Mouse (Mus musculus): ENCODE results near the gene Enthd1. TPM values are rescaled to one million over a fixed set of nuclear protein-coding genes. Genes with fewer than 3 reads are reported as not detected.
A peak's percentile ranks its signal among the peaks of the same experiment; 100 is the strongest.

The Enthd1 gene
- polyA plus RNA-seq, 1 experiment from 2014 or later = not detected

DNA sequence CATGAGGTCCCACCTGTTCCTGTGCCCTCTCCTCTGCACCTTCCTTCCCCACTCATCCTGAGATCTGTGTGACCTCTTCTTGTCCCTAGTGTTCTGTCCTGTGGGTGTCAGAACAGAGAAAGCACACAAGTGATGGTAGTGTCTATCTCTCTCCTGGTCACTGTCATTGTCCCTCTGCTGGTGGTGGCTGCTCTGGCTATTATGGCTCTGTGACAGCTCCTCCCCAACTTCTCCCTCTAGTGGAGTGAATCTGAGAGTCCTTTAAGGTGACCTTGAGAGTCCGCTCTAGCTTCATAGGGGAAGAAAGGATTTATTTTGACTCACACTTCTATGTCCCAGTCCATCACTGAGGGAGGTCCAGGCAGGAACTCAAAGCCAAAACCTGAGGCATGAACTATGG is 79.4 kb downstream of the Enthd1 start:
- no peaks in the 10 kb centered on the region for H3K36me3 ChIP-seq (ENCODE audit: control insufficient read depth, insufficient read depth, low read length)
- whole genome bisulfite sequencing = 95% methylated on average over 1 of the region's 1 CpGs
- H3K4me3 ChIP-seq (ENCODE audit: low read length) = no peak overlapping the region
- H3K4me1 ChIP-seq (ENCODE audit: control insufficient read depth, insufficient read depth, low read depth, low read length) = peaks cover 4% of the 10 kb centered on the region
- no peak overlapping the region for H3K27ac ChIP-seq (ENCODE audit: low read depth, low read length)
- no peak overlapping the region for H3K4me2 ChIP-seq (ENCODE audit: low read length)
- ATAC-seq = no peak
- no peak overlapping the region for H3K9ac ChIP-seq (ENCODE audit: low read depth, low read length)
- no peaks in the 10 kb centered on the region for H3K27me3 ChIP-seq (replicated peaks; ENCODE audit: control insufficient read depth, insufficient read depth, low read length)
- no peaks in the 10 kb centered on the region for H3K9me3 ChIP-seq (ENCODE audit: control insufficient read depth, low read length)

DNA sequence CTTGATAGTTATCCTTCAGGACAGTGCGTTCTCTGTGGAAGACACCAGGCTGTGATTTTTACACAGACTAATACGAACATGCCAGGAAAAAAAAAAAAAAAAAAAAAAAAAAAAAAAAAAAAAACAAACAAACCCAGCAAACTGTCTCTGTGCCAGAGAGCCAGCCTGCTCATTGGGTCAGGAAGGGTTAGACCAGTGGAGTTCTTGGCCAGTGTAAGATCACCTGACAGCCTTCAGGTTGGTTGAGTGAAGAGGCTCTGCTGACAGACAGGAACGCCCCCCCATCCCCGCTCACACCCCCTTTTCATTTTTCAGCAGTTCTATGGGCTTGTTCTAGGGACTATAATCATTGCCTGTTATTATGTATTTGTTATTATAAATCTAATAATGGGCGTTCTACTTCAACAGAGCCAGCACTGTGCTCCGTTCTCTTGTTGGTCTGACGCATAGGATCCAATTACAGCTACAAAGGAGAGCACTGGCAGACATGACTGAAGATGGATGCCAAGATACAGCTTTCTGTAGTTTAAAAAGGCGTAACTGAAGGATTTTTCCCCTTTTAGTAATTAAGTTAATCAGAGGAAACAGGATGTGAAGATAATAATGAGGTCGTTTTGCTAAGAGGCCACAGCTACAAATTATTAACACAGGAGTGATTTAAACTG is 81.8 kb downstream of the Enthd1 start:
- Histone ChIP-seq H3K4me1 (ENCODE audit: control insufficient read depth, insufficient read depth, low read depth, low read length) (peaks cover 4% of the 10 kb centered on the region), H3K4me2 (ENCODE audit: low read length) (no peak overlapping the region), H3K9me3 (ENCODE audit: control insufficient read depth, low read length) (no peaks in the 10 kb centered on the region), H3K36me3 (ENCODE audit: control insufficient read depth, insufficient read depth, low read length) (no peaks in the 10 kb centered on the region), H3K9ac (ENCODE audit: low read depth, low read length) (no peak overlapping the region), H3K27ac (ENCODE audit: low read depth, low read length) (no peak overlapping the region), H3K4me3 (ENCODE audit: low read length) (no peak overlapping the region), H3K27me3 (replicated peaks; ENCODE audit: control insufficient read depth, insufficient read depth, low read length) (no peaks in the 10 kb centered on the region)
- WGBS = 54% methylated on average over 9 of the region's 9 CpGs
- ATAC-seq = no peak

DNA sequence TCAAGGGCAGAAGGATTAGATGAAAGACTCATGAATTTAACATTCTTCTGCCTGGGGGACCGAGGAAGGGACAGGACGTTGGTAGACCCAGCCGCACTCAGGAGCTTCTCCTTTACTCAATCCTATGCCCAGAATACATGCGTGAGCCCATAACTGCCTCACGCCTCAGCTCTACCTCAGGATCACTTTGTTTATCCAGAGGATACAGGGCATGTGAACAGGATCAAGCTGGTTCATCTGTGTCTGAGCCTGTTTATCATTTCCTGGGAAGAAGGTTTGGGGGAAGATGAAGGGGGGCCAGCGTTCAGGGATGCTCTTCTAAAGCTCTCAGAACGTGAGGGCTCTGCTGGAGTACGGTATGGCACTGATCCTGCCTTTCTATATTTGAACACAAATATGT is 82.6 kb downstream of the Enthd1 start:
- Histone ChIP-seq H3K9me3 (ENCODE audit: control insufficient read depth, low read length) (no peaks in the 10 kb centered on the region), H3K36me3 (ENCODE audit: control insufficient read depth, insufficient read depth, low read length) (no peaks in the 10 kb centered on the region), H3K4me1 (ENCODE audit: control insufficient read depth, insufficient read depth, low read depth, low read length) (peaks cover 4% of the 10 kb centered on the region), H3K27me3 (replicated peaks; ENCODE audit: control insufficient read depth, insufficient read depth, low read length) (no peaks in the 10 kb centered on the region), H3K4me2 (ENCODE audit: low read length) (no peak overlapping the region), H3K27ac (ENCODE audit: low read depth, low read length) (no peak overlapping the region), H3K4me3 (ENCODE audit: low read length) (no peak overlapping the region), H3K9ac (ENCODE audit: low read depth, low read length) (no peak overlapping the region)
- ATAC-seq = no peak
- 71% methylated on average over 8 of the region's 8 CpGs for WGBS

DNA sequence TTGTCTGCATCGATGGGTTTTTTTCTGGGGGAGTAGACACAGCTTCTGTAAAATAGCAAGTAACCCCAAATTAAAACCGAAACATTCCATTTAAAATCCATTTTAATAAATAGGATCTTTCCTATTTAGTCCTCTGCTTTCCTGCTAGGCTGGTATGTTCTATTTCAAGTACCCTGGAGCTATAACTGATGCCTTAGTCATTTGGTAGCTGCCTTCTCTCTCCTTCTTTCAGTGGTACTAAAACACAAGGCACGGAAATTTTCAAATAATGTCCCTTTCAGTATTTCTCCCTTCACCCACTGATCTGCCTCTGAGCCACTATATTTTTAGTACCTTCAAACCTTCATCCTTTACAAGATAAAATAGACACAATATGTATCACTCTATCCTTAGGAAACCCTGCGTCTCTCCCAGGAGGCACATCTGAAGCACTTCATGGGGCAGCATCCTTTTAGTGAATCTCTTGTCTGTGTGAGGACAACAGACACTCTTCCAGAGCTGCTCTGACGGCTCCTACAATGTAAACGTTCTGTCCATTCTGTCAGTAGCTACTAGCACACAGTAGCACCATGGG is 90.4 kb downstream of the Enthd1 start:
- ATAC-seq = no peak
- Histone ChIP-seq H3K9me3 (ENCODE audit: control insufficient read depth, low read length) (no peaks in the 10 kb centered on the region), H3K4me1 (ENCODE audit: control insufficient read depth, insufficient read depth, low read depth, low read length) (no peaks in the 10 kb centered on the region), H3K27me3 (replicated peaks; ENCODE audit: control insufficient read depth, insufficient read depth, low read length) (no peaks in the 10 kb centered on the region), H3K4me3 (ENCODE audit: low read length) (no peak overlapping the region), H3K4me2 (ENCODE audit: low read length) (no peak overlapping the region), H3K36me3 (ENCODE audit: control insufficient read depth, insufficient read depth, low read length) (no peaks in the 10 kb centered on the region), H3K27ac (ENCODE audit: low read depth, low read length) (no peak overlapping the region), H3K9ac (ENCODE audit: low read depth, low read length) (no peak overlapping the region)
- 82% methylated on average over 6 of the region's 6 CpGs for WGBS

DNA sequence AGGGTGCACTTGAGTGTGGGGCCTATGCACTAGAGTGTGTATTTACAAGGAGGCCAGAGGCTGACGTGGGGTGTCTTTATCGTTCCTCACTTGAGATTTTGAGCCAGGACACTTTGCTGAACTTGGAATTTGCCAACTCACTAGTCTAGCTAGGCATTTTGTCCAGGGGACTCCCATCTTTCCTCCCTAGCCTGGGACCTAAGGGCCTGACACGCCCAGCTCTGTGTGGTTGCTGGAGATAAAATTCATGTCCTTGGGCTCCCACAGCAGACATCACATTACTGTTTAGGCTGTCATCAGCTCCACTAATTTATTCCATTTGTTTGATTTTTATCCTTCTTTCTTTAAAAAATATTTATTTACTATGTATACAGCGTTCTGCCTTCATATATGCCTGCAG is 97.1 kb downstream of the Enthd1 start:
- Histone ChIP-seq H3K4me2 (ENCODE audit: low read length) (no peak overlapping the region), H3K27ac (ENCODE audit: low read depth, low read length) (no peak overlapping the region), H3K4me3 (ENCODE audit: low read length) (no peak overlapping the region), H3K4me1 (ENCODE audit: control insufficient read depth, insufficient read depth, low read depth, low read length) (no peaks in the 10 kb centered on the region), H3K9me3 (ENCODE audit: control insufficient read depth, low read length) (no peaks in the 10 kb centered on the region), H3K9ac (ENCODE audit: low read depth, low read length) (no peak overlapping the region), H3K27me3 (replicated peaks; ENCODE audit: control insufficient read depth, insufficient read depth, low read length) (no peaks in the 10 kb centered on the region), H3K36me3 (ENCODE audit: control insufficient read depth, insufficient read depth, low read length) (no peaks in the 10 kb centered on the region)
- WGBS = 94% methylated on average over 4 of the region's 4 CpGs
- no peak for ATAC-seq

DNA sequence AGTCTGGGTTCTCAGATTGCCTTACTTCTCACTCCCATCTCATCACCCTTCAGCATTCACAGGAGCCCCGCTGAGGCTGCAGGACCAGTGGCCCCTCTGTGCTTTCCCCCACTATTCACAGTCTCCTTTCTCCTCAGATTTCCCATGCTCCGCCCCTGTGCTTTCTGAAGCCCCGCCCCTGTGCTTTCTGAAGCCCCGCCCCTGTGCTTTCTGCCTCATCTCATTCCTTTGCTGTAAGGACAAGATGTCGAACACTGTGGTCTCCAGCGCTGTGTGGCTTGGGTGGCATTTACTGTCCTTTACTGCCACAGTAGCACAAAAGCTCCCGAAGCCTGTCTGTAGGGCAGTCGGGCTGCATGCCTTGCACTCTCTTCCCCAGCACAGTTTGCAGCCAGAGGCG is 102.8 kb downstream of the Enthd1 start:
- Histone ChIP-seq H3K27ac (ENCODE audit: low read depth, low read length) (no peak overlapping the region), H3K4me3 (ENCODE audit: low read length) (no peak overlapping the region), H3K9ac (ENCODE audit: low read depth, low read length) (no peak overlapping the region), H3K9me3 (ENCODE audit: control insufficient read depth, low read length) (no peaks in the 10 kb centered on the region), H3K4me1 (ENCODE audit: control insufficient read depth, insufficient read depth, low read depth, low read length) (peaks cover 5% of the 10 kb centered on the region; the same call in 1 of the 2 replicates), H3K36me3 (ENCODE audit: control insufficient read depth, insufficient read depth, low read length) (no peaks in the 10 kb centered on the region), H3K4me2 (ENCODE audit: low read length) (peak overlapping the region; percentile 20; the same call in 1 of the 2 replicates), H3K27me3 (replicated peaks; ENCODE audit: control insufficient read depth, insufficient read depth, low read length) (no peaks in the 10 kb centered on the region)
- peak; percentile 30; the same call in 1 of the 2 replicates for ATAC-seq
- WGBS = 5% methylated on average over 9 of the region's 9 CpGs

DNA sequence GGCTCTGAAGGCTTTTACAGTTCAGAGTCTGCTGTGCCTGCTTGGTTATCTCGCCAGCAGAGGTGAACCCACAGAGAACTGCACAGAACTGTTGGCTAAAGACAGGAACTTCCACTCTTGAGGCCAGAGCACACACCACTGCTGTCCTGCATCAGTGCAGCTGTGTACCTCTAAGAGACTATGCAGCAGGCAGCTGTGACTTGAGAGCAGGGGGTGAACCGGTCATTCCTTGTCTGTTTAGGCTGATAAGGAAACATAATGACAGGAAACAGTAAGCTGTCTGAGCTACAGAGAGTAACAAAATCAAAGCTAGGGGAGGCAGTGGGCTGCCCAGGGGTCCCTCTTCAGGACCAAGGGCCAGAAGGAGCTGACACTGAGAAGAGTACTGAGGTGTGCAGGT is 103.5 kb downstream of the Enthd1 start:
- no peaks in the 10 kb centered on the region for H3K27me3 ChIP-seq (replicated peaks; ENCODE audit: control insufficient read depth, insufficient read depth, low read length)
- no peak overlapping the region for H3K9ac ChIP-seq (ENCODE audit: low read depth, low read length)
- peaks cover 5% of the 10 kb centered on the region; the same call in 1 of the 2 replicates for H3K4me1 ChIP-seq (ENCODE audit: control insufficient read depth, insufficient read depth, low read depth, low read length)
- no peak for ATAC-seq
- no peak overlapping the region for H3K27ac ChIP-seq (ENCODE audit: low read depth, low read length)
- no peaks in the 10 kb centered on the region for H3K9me3 ChIP-seq (ENCODE audit: control insufficient read depth, low read length)
- 64% methylated on average over 2 of the region's 2 CpGs for WGBS
- H3K4me2 ChIP-seq (ENCODE audit: low read length) = no peak overlapping the region
- H3K4me3 ChIP-seq (ENCODE audit: low read length) = no peak overlapping the region
- H3K36me3 ChIP-seq (ENCODE audit: control insufficient read depth, insufficient read depth, low read length) = no peaks in the 10 kb centered on the region

DNA sequence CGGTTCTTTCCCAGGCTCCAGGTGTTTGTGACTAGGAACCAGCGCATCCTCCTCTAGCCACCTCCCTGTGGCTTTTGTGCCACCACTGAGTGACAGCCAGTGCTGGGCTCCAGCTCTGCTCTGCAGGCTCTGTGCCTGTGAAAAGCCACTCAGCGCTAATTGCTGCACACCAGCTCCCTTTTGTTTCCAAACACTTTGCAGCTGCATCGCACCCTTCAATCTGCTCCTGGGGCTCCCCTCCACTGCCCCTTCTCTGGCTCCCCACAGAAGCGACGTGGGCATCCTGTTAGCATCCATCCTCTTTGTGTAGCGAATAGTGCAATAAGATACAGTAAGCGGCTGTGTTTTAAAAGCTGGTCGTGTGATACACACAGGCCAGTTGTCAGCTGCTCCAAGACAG is 104.9 kb downstream of the Enthd1 start:
- Histone ChIP-seq H3K4me3 (ENCODE audit: low read length) (no peak overlapping the region), H3K36me3 (ENCODE audit: control insufficient read depth, insufficient read depth, low read length) (no peaks in the 10 kb centered on the region), H3K9me3 (ENCODE audit: control insufficient read depth, low read length) (no peaks in the 10 kb centered on the region), H3K27ac (ENCODE audit: low read depth, low read length) (no peak overlapping the region), H3K4me2 (ENCODE audit: low read length) (no peak overlapping the region), H3K27me3 (replicated peaks; ENCODE audit: control insufficient read depth, insufficient read depth, low read length) (no peaks in the 10 kb centered on the region), H3K9ac (ENCODE audit: low read depth, low read length) (no peak overlapping the region), H3K4me1 (ENCODE audit: control insufficient read depth, insufficient read depth, low read depth, low read length) (peaks cover 5% of the 10 kb centered on the region; the same call in 1 of the 2 replicates)
- WGBS = 21% methylated on average over 9 of the region's 9 CpGs
- 0 out of 2 replicates have a peak, but pooled peaks have one; percentile 20 for ATAC-seq

DNA sequence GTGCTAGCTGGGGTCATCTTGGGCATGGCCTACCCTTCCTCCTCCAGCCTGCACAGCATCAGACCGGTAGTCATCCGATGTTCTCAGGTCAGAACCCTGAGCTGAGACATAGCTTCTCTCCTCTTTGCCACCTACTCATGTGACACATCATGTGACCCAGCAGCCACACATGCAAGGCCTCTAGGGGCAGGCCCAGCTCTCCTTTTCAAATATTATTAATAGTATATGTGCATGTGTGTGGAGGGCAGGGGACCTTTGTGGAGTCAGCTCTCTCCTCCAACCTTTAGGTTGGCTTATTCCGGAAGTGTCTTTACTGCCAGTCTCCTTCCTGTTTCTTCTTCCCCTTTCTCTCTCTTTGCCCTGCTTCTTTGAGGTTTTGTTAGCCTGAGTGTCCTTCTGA is 107.0 kb downstream of the Enthd1 start:
- no peak overlapping the region for H3K9ac ChIP-seq (ENCODE audit: low read depth, low read length)
- H3K27me3 ChIP-seq (replicated peaks; ENCODE audit: control insufficient read depth, insufficient read depth, low read length) = no peaks in the 10 kb centered on the region
- no peaks in the 10 kb centered on the region for H3K36me3 ChIP-seq (ENCODE audit: control insufficient read depth, insufficient read depth, low read length)
- no peak overlapping the region for H3K27ac ChIP-seq (ENCODE audit: low read depth, low read length)
- peaks cover 5% of the 10 kb centered on the region; the same call in 1 of the 2 replicates for H3K4me1 ChIP-seq (ENCODE audit: control insufficient read depth, insufficient read depth, low read depth, low read length)
- no peak for ATAC-seq
- H3K4me3 ChIP-seq (ENCODE audit: low read length) = no peak overlapping the region
- no peaks in the 10 kb centered on the region for H3K9me3 ChIP-seq (ENCODE audit: control insufficient read depth, low read length)
- no peak overlapping the region for H3K4me2 ChIP-seq (ENCODE audit: low read length)
- 95% methylated on average over 3 of the region's 3 CpGs for WGBS

All from hindbrain, embryonic 16.5 days (tissue).